Mouse (Mus musculus) adrenal gland, postnatal 10 days (tissue): Measurements from ENCODE around the gene Nt5e. TPM values are rescaled to one million over a fixed set of nuclear protein-coding genes. Genes with fewer than 3 reads are reported as not detected.
A peak's percentile ranks its signal among the peaks of the same experiment; 100 is the strongest.

Source experiments
- DNase-seq: peaks from one replicate; pipeline ENCODE4 v3.0.0; 2021; ENCODE audit warnings: mixed read lengths
- total RNA-seq, 2 experiments: library from RNA; stranded (reverse); gene quantifications; 2 replicates each; pipeline ENCODE4 v1.2.3; 2021

Nt5e gene
- total RNA-seq, 2 experiments from 2014 or later: 15.0 to 21.8 TPM

GRCm38 (mm10) chr9:88344424-88344823 lies 17.4 kb downstream of the Nt5e start:
- DNase-seq: no peak

- no peak for DNase-seq
Observed at GRCm38 (mm10) chr9:88346857-88347256, 19.9 kb downstream of the Nt5e start.

GRCm38 (mm10) chr9:88348623-88349022 lies 21.6 kb downstream of the Nt5e start:
- no peak for DNase-seq

GRCm38 (mm10) chr9:88350317-88350716 lies 23.3 kb downstream of the Nt5e start:
- DNase-seq: no peak

GRCm38 (mm10) chr9:88351163-88351562 lies 24.2 kb downstream of the Nt5e start:
- DNase-seq: no peak

GRCm38 (mm10) chr9:88352741-88353140 lies 25.7 kb downstream of the Nt5e start:
- DNase-seq: no peak

- DNase-seq: no peak
Observed at GRCm38 (mm10) chr9:88353459-88353858, 26.5 kb downstream of the Nt5e start.

- no peak for DNase-seq
Observed at GRCm38 (mm10) chr9:88357173-88357572, 30.2 kb downstream of the Nt5e start.

GRCm38 (mm10) chr9:88359140-88359539 lies 32.1 kb downstream of the Nt5e start:
- no peak for DNase-seq

- peak; percentile 53 for DNase-seq
Observed at GRCm38 (mm10) chr9:88361211-88361909, 34.4 kb downstream of the Nt5e start.

GRCm38 (mm10) chr9:88362055-88362850 lies 35.3 kb downstream of the Nt5e start:
- DNase-seq: peak; percentile 21

GRCm38 (mm10) chr9:88363102-88363501 lies 36.1 kb downstream of the Nt5e start:
- no peak for DNase-seq

GRCm38 (mm10) chr9:88366308-88366707 lies 39.3 kb downstream of the Nt5e start:
- DNase-seq: no peak

GRCm38 (mm10) chr9:88366819-88367218 lies 39.8 kb downstream of the Nt5e start:
- no peak for DNase-seq

- no peak for DNase-seq
Observed at GRCm38 (mm10) chr9:88367322-88367721, 40.3 kb downstream of the Nt5e start.

- DNase-seq: no peak
Observed at GRCm38 (mm10) chr9:88367751-88368150, 40.8 kb downstream of the Nt5e start.

GRCm38 (mm10) chr9:88368476-88368875 lies 41.5 kb downstream of the Nt5e start:
- DNase-seq: no peak

GRCm38 (mm10) chr9:88369666-88370065 lies 42.7 kb downstream of the Nt5e start:
- DNase-seq: peak; percentile 19

- DNase-seq: no peak
Observed at GRCm38 (mm10) chr9:88371201-88371600, 44.2 kb downstream of the Nt5e start.

GRCm38 (mm10) chr9:88373001-88373400 lies 46.0 kb downstream of the Nt5e start:
- no peak for DNase-seq

- DNase-seq: no peak
Observed at GRCm38 (mm10) chr9:88377483-88377882, 50.5 kb downstream of the Nt5e start.

GRCm38 (mm10) chr9:88379057-88379456 lies 52.1 kb downstream of the Nt5e start:
- DNase-seq: no peak

GRCm38 (mm10) chr9:88380076-88380475 lies 53.1 kb downstream of the Nt5e start:
- no peak for DNase-seq

GRCm38 (mm10) chr9:88380542-88380941 lies 53.5 kb downstream of the Nt5e start:
- DNase-seq: no peak
